Mouse (Mus musculus): ENCODE results near the gene Ciart. TPM values are rescaled to one million over a fixed set of nuclear protein-coding genes. Genes with fewer than 3 reads are reported as not detected.

Ciart gene
- total and polyA plus RNA-seq, 3 experiments = 1.0 to 5.1 (median 1.0) TPM

DNA sequence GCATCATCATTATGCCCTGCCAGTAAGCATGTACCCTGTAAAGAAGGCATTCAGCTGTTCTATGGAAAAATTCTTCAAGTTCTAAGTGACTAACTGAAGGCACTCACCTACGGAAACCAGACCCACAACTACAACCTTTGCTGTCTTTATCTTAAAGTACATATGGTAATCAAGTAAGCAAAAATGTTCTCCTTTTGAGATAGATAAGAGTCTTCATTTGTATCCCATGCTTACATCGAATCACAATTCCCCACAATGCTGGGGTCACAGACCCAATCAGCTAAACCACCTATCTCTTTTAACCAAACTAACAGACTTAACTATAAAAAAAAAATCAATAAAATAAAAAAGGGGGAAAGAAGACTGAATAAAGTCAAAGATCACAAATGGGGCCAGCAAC lies 42.8 kb downstream of the Ciart start:
- Histone ChIP-seq H3K9ac (ENCODE audit: insufficient read depth, low read depth) (no peak overlapping the region), H3K27me3 (replicated peaks) (no peaks in the 10 kb centered on the region), H3K9me3 (replicated peaks; ENCODE audit: low read length) (no peaks in the 10 kb centered on the region), H3K4me2 (ENCODE audit: insufficient read depth, low read depth, poor library complexity, severe bottlenecking) (no peak overlapping the region), H3K27ac (ENCODE audit: insufficient read depth, low read depth) (no peak overlapping the region), H3K79me2 (replicated peaks; ENCODE audit: control insufficient read depth, extremely low read depth, insufficient read depth, poor library complexity, severe bottlenecking) (no peaks in the 10 kb centered on the region; the same call in 1 of the 2 replicates), H3K4me1 (ENCODE audit: control insufficient read depth in 1 of 2, insufficient read depth in 2 of 2) (peaks cover 0 to 6% of the 10 kb centered on the region in 2 experiments; a peak in 2 of 4 replicates), H3K4me3 (replicated peaks in 1 of 3; ENCODE audit: low read depth in 2 of 3, low read length in 2 of 3, poor library complexity in 1 of 3) (no peak overlapping the region), H3K36me3 (replicated peaks in 1 of 2; ENCODE audit: control insufficient read depth in 1 of 2, insufficient read depth in 1 of 2, low read length in 1 of 2) (peaks cover 48 to 87% of the 10 kb centered on the region in 2 experiments)
- no peak for TF ChIP-seq RAD21 (IDR thresholded peaks at IDR 0.05; ENCODE audit: low read depth, low read length)
- TF ChIP-seq MAZ (IDR thresholded peaks at IDR 0.05; ENCODE audit: low read depth, low read length) = no peak
- TF ChIP-seq USF2 (conservative IDR thresholded peaks at IDR 0.05; ENCODE audit: low read depth, low read length) = no peak
- TF ChIP-seq E2F4 (IDR thresholded peaks at IDR 0.05; ENCODE audit: insufficient replicate concordance, low read depth, low read length) = no peak
- no peak for TF ChIP-seq SMC3 (IDR thresholded peaks at IDR 0.05; ENCODE audit: low read depth, low read length)
- no peak for TF ChIP-seq ZMIZ1 (IDR thresholded peaks at IDR 0.05; ENCODE audit: low read depth, low read length)
- TF ChIP-seq SIN3A (IDR thresholded peaks at IDR 0.05; ENCODE audit: low read length) = no peak
- no peak for TF ChIP-seq MXI1 (IDR thresholded peaks at IDR 0.05; ENCODE audit: low read depth, low read length)
- TF ChIP-seq NRF1 (IDR thresholded peaks at IDR 0.05; ENCODE audit: low read depth, low read length) = no peak
- TF ChIP-seq KAT2A (IDR thresholded peaks at IDR 0.05; ENCODE audit: insufficient replicate concordance, low read length) = no peak
- no peak for TF ChIP-seq MYC (IDR thresholded peaks at IDR 0.05; ENCODE audit: low read depth, low read length)
- TF ChIP-seq TCF12 (IDR thresholded peaks at IDR 0.05; ENCODE audit: low read depth, low read length) = no peak
- TF ChIP-seq USF1 (IDR thresholded peaks at IDR 0.05; ENCODE audit: low read depth, low read length) = no peak
- no peak for TF ChIP-seq RCOR1 (conservative IDR thresholded peaks at IDR 0.05; ENCODE audit: low read depth, low read length)
- TF ChIP-seq ZKSCAN1 (IDR thresholded peaks at IDR 0.05; ENCODE audit: borderline replicate concordance, low read depth, low read length) = no peak
- DNase-seq (ENCODE audit: extremely low read depth) = no peak
- in situ Hi-C loops (cut with MboI; ENCODE audit: low pct_ligation_motif_present, low pct_unique_long_range_greater_than_20kb, low sequenced_read_pairs) = no loop called here
- dilution Hi-C loops (cut with MboI; ENCODE audit: extremely low pct_ligation_motif_present, extremely low pct_unique_long_range_greater_than_20kb, low sequenced_read_pairs) = no loop called here

DNA sequence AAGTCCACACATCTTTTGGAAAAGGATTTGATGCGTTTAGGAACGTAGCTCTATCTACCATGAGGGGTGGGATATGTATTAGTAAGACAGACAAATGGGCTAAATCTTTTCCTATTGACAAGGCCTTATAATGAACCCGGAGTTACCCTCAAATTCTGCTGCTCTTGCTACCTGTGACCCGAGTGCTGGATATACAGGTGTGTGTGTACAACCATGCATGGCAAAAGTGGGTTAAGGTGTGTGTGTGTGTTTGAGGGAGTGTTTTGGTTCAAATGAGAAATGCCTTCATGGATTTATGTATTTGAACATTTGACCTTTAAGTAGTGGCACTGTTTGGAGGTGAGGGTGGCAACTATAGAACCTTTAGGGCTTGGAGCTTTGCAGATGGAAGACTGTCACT lies 53.0 kb downstream of the Ciart start:
- H3K27ac ChIP-seq (ENCODE audit: insufficient read depth, low read depth) = no peak overlapping the region
- in situ Hi-C loops (cut with MboI; ENCODE audit: low pct_ligation_motif_present, low pct_unique_long_range_greater_than_20kb, low sequenced_read_pairs) (no loop called here), dilution Hi-C loops (cut with MboI; ENCODE audit: extremely low pct_ligation_motif_present, extremely low pct_unique_long_range_greater_than_20kb, low sequenced_read_pairs) (no loop called here)
- no peak overlapping the region for H3K4me2 ChIP-seq (ENCODE audit: insufficient read depth, low read depth, poor library complexity, severe bottlenecking)
- TF ChIP-seq MAZ (IDR thresholded peaks at IDR 0.05; ENCODE audit: low read depth, low read length) = no peak
- no peak for TF ChIP-seq PAX5 (IDR thresholded peaks at IDR 0.05; ENCODE audit: low read length)
- TF ChIP-seq CHD2 (IDR thresholded peaks at IDR 0.05; ENCODE audit: low read length) = no peak
- no peak for TF ChIP-seq RAD21 (IDR thresholded peaks at IDR 0.05; ENCODE audit: low read depth, low read length)
- no peak for TF ChIP-seq ZC3H11A (IDR thresholded peaks at IDR 0.05; ENCODE audit: low read depth, low read length)
- no peak for TF ChIP-seq BHLHE40 (IDR thresholded peaks at IDR 0.05; ENCODE audit: low read depth, low read length)
- TF ChIP-seq MAX (IDR thresholded peaks at IDR 0.05; ENCODE audit: low read length) = no peak
- peak; percentile 75; the same call in 1 of the 2 replicates for TF ChIP-seq POLR2AphosphoS2 (IDR thresholded peaks at IDR 0.05; ENCODE audit: low read depth, low read length)
- no peak overlapping the region for H3K4me3 ChIP-seq (replicated peaks in 1 of 3; ENCODE audit: low read depth in 2 of 3, low read length in 2 of 3, poor library complexity in 1 of 3)
- no peaks in the 10 kb centered on the region for H3K27me3 ChIP-seq (replicated peaks)
- peaks cover 36 to 61% of the 10 kb centered on the region in 2 experiments for H3K36me3 ChIP-seq (replicated peaks in 1 of 2; ENCODE audit: control insufficient read depth in 1 of 2, insufficient read depth in 1 of 2, low read length in 1 of 2)
- no peaks in the 10 kb centered on the region for H3K4me1 ChIP-seq (ENCODE audit: control insufficient read depth in 1 of 2, insufficient read depth in 2 of 2)
- no peak for DNase-seq (ENCODE audit: extremely low read depth)
- H3K79me2 ChIP-seq (replicated peaks; ENCODE audit: control insufficient read depth, extremely low read depth, insufficient read depth, poor library complexity, severe bottlenecking) = no peaks in the 10 kb centered on the region
- H3K9me3 ChIP-seq (replicated peaks; ENCODE audit: low read length) = no peaks in the 10 kb centered on the region
- no peak overlapping the region for H3K9ac ChIP-seq (ENCODE audit: insufficient read depth, low read depth)

Other genes starting within 250 kb of the Ciart start
- gene Mcl1, start 223.5 kb downstream of the Ciart start, total RNA-seq (2012; rRNA removed) = 95.9 and 114 TPM in 2 replicates
- gene Mcl1, start 223.5 kb downstream of the Ciart start, total RNA-seq (2014; rRNA removed) = 223 and 225 TPM in 2 replicates
- gene Mcl1, start 223.5 kb downstream of the Ciart start, polyA plus RNA-seq (2012; ENCODE audit: insufficient read length, low read depth) = 188 and 197 TPM in 2 replicates
- gene Adamtsl4, start 194.3 kb downstream of the Ciart start, total RNA-seq (2012; rRNA removed) = 0.85 and 1.1 TPM in 2 replicates
- not detected in 2 replicates for gene Adamtsl4, start 194.3 kb downstream of the Ciart start, total RNA-seq (2014; rRNA removed)
- gene Adamtsl4, start 194.3 kb downstream of the Ciart start, polyA plus RNA-seq (2012; ENCODE audit: insufficient read length, low read depth) = 0.10 TPM in 1 of 2 replicates, not detected in the other
- 0.42 and 1.0 TPM in 2 replicates for gene Ecm1, start 142.7 kb downstream of the Ciart start, total RNA-seq (2012; rRNA removed)
- gene Ecm1, start 142.7 kb downstream of the Ciart start, total RNA-seq (2014; rRNA removed) = 0.40 and 1.00 TPM in 2 replicates
- 4.0 and 4.3 TPM in 2 replicates for gene Ecm1, start 142.7 kb downstream of the Ciart start, polyA plus RNA-seq (2012; ENCODE audit: insufficient read length, low read depth)
- 71.1 and 74.7 TPM in 2 replicates for gene Tars2, start 122.0 kb downstream of the Ciart start, total RNA-seq (2012; rRNA removed)
- 59.8 and 61.5 TPM in 2 replicates for gene Tars2, start 122.0 kb downstream of the Ciart start, total RNA-seq (2014; rRNA removed)
- 97.6 and 106 TPM in 2 replicates for gene Tars2, start 122.0 kb downstream of the Ciart start, polyA plus RNA-seq (2012; ENCODE audit: insufficient read length, low read depth)
- gene Rprd2, start 63.4 kb downstream of the Ciart start, total RNA-seq (2012; rRNA removed) = 8.1 and 8.4 TPM in 2 replicates
- 12.3 and 12.5 TPM in 2 replicates for gene Rprd2, start 63.4 kb downstream of the Ciart start, total RNA-seq (2014; rRNA removed)
- gene Rprd2, start 63.4 kb downstream of the Ciart start, polyA plus RNA-seq (2012; ENCODE audit: insufficient read length, low read depth) = 13.2 and 16.2 TPM in 2 replicates
- gene Prpf3, start 26.4 kb downstream of the Ciart start, total RNA-seq (2012; rRNA removed) = 27.1 and 35.7 TPM in 2 replicates
- 11.0 and 11.5 TPM in 2 replicates for gene Prpf3, start 26.4 kb downstream of the Ciart start, total RNA-seq (2014; rRNA removed)
- 67.8 and 83.9 TPM in 2 replicates for gene Prpf3, start 26.4 kb downstream of the Ciart start, polyA plus RNA-seq (2012; ENCODE audit: insufficient read length, low read depth)
- gene Mrps21, start 10.7 kb downstream of the Ciart start, total RNA-seq (2012; rRNA removed) = 317 and 415 TPM in 2 replicates
- 453 and 557 TPM in 2 replicates for gene Mrps21, start 10.7 kb downstream of the Ciart start, total RNA-seq (2014; rRNA removed)
- gene Mrps21, start 10.7 kb downstream of the Ciart start, polyA plus RNA-seq (2012; ENCODE audit: insufficient read length, low read depth) = 251 and 292 TPM in 2 replicates
- gene BC028528, start 9.8 kb upstream of the Ciart start, total RNA-seq (2012; rRNA removed) = 15.6 and 17.2 TPM in 2 replicates
- 40.6 and 54.0 TPM in 2 replicates for gene BC028528, start 9.8 kb upstream of the Ciart start, total RNA-seq (2014; rRNA removed)
- 43.9 and 46.1 TPM in 2 replicates for gene BC028528, start 9.8 kb upstream of the Ciart start, polyA plus RNA-seq (2012; ENCODE audit: insufficient read length, low read depth)
- 63.8 and 69.4 TPM in 2 replicates for gene Aph1a, start 11.7 kb upstream of the Ciart start, total RNA-seq (2012; rRNA removed)
- gene Aph1a, start 11.7 kb upstream of the Ciart start, total RNA-seq (2014; rRNA removed) = 45.5 and 46.6 TPM in 2 replicates
- 59.9 and 62.2 TPM in 2 replicates for gene Aph1a, start 11.7 kb upstream of the Ciart start, polyA plus RNA-seq (2012; ENCODE audit: insufficient read length, low read depth)
- gene Car14, start 22.4 kb upstream of the Ciart start, total RNA-seq (2012; rRNA removed) = 0.13 TPM in 2 replicates
- not detected in 2 replicates for gene Car14, start 22.4 kb upstream of the Ciart start, total RNA-seq (2014; rRNA removed)
- 0.36 and 0.97 TPM in 2 replicates for gene Car14, start 22.4 kb upstream of the Ciart start, polyA plus RNA-seq (2012; ENCODE audit: insufficient read length, low read depth)
- gene Anp32e, start 47.0 kb upstream of the Ciart start, total RNA-seq (2012; rRNA removed) = 85.2 and 126 TPM in 2 replicates
- gene Anp32e, start 47.0 kb upstream of the Ciart start, total RNA-seq (2014; rRNA removed) = 64.8 and 74.2 TPM in 2 replicates
- gene Anp32e, start 47.0 kb upstream of the Ciart start, polyA plus RNA-seq (2012; ENCODE audit: insufficient read length, low read depth) = 439 and 608 TPM in 2 replicates
- gene Plekho1, start 113.8 kb upstream of the Ciart start, total RNA-seq (2012; rRNA removed) = 23.0 and 24.6 TPM in 2 replicates
- gene Plekho1, start 113.8 kb upstream of the Ciart start, total RNA-seq (2014; rRNA removed) = 22.2 and 22.3 TPM in 2 replicates
- gene Plekho1, start 113.8 kb upstream of the Ciart start, polyA plus RNA-seq (2012; ENCODE audit: insufficient read length, low read depth) = 18.6 and 23.4 TPM in 2 replicates
- gene Vps45, start 176.2 kb upstream of the Ciart start, total RNA-seq (2012; rRNA removed) = 19.1 and 20.8 TPM in 2 replicates
- gene Vps45, start 176.2 kb upstream of the Ciart start, total RNA-seq (2014; rRNA removed) = 16.8 and 19.6 TPM in 2 replicates
- 14.5 and 16.2 TPM in 2 replicates for gene Vps45, start 176.2 kb upstream of the Ciart start, polyA plus RNA-seq (2012; ENCODE audit: insufficient read length, low read depth)
- 14.4 and 14.9 TPM in 2 replicates for gene Otud7b, start 222.3 kb upstream of the Ciart start, total RNA-seq (2012; rRNA removed)
- 10.9 and 12.3 TPM in 2 replicates for gene Otud7b, start 222.3 kb upstream of the Ciart start, total RNA-seq (2014; rRNA removed)
- 17.7 and 18.7 TPM in 2 replicates for gene Otud7b, start 222.3 kb upstream of the Ciart start, polyA plus RNA-seq (2012; ENCODE audit: insufficient read length, low read depth)